ENCODE assay signal across 8 mouse cellular contexts in the genomic region with DNA sequence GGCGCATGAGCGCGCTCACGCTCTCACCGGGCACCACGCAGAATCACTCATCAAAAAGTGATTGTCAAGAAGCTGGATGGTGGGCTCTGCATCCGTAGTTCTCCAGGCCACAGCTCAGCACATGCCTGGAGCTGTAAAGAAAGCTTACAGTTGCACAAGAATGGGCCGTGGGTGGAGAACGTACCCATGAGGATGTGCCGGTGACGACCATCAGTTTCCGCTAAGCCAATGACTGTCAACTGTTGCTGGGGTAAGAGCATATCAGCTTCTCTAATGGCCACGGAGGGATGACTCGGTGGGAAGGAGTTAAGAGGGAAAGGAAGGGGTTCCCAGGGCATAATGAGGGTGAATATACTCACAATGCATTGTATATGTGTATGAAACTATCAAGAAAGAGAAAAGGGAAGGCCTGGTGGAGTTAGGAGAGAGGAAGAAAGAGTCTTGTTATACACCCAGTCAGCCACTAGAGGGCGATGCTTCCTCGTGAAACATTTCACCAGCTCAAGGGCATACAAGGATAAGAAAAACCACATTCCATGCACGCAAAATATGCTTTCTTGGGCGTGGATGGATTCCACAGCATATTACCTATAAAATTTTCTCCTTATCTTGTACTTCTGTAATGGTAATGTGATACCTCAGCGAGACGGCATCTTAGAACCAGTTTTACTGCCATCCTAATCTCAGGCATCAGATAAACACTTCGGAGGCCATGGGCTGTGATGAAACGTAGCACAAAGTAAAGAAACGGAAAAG. TPM values are rescaled to one million over a fixed set of nuclear protein-coding genes. Genes with fewer than 3 reads are reported as not detected.
DNase-seq lines count a peak whose midpoint lies in the region; ATAC-seq and TF ChIP-seq lines count a peak whose summit lies in the region.

No protein-coding gene starts in this region.

- H3K36me3 ChIP-seq in liver, embryonic 12.5 days = no peaks in the 10 kb centered on the region
- H3K36me3 ChIP-seq in embryonic facial prominence, embryonic 15.5 days = no peaks in the 10 kb centered on the region
- no peaks in the 10 kb centered on the region for H3K36me3 ChIP-seq in intestine, embryonic 16.5 days (ENCODE audit: control insufficient read depth, insufficient read depth, low read length)
- no peaks in the 10 kb centered on the region for H3K36me3 ChIP-seq in midbrain, embryonic 14.5 days (ENCODE audit: control insufficient read depth, insufficient read depth, low read length)

- no peak overlapping the region for H3K9ac ChIP-seq in liver, embryonic 12.5 days
- H3K9ac ChIP-seq in embryonic facial prominence, embryonic 15.5 days = no peak overlapping the region
- H3K9ac ChIP-seq in intestine, embryonic 16.5 days (ENCODE audit: low read depth, low read length) = no peak overlapping the region
- H3K9ac ChIP-seq in midbrain, embryonic 14.5 days (replicated peaks; ENCODE audit: low read length) = no peak overlapping the region

- intact Hi-C loops in left cerebral cortex, postnatal 36 days (cut with DNase I) = loop anchor here (1.0 to 10.0 kb wide), 2 partner anchors 85 to 1359 kb away; partner anchors contain the start of gene Tmprss5

- H3K27ac ChIP-seq in liver, embryonic 12.5 days = no peak overlapping the region
- H3K27ac ChIP-seq in bone marrow, adult 2 months (ENCODE audit: control insufficient read depth, insufficient read depth, low read depth, low read length, poor library complexity) = no peak overlapping the region
- no peak overlapping the region for H3K27ac ChIP-seq in embryonic facial prominence, embryonic 15.5 days (replicated peaks)
- no peak overlapping the region for H3K27ac ChIP-seq in intestine, embryonic 16.5 days (ENCODE audit: low read length)
- no peak overlapping the region for H3K27ac ChIP-seq in midbrain, embryonic 14.5 days (replicated peaks; ENCODE audit: low read depth, low read length)

- peaks cover 4% of the 10 kb centered on the region; the same call in 1 of the 2 replicates for H3K4me1 ChIP-seq in liver, embryonic 12.5 days
- H3K4me1 ChIP-seq in bone marrow, adult 2 months (ENCODE audit: control insufficient read depth, insufficient read depth, low read length) = peaks cover 2% of the 10 kb centered on the region; the same call in 1 of the 2 replicates
- H3K4me1 ChIP-seq in embryonic facial prominence, embryonic 15.5 days = 0 out of 2 replicates have a peak, but pooled peaks cover 5% of the 10 kb centered on the region
- no peaks in the 10 kb centered on the region for H3K4me1 ChIP-seq in intestine, embryonic 16.5 days (ENCODE audit: control insufficient read depth, insufficient read depth, low read length)
- 0 out of 2 replicates have a peak, but pooled peaks cover 4% of the 10 kb centered on the region for H3K4me1 ChIP-seq in midbrain, embryonic 14.5 days (ENCODE audit: control insufficient read depth, insufficient read depth, low read length)

- WGBS in liver, embryonic 12.5 days (ENCODE audit: insufficient replicate concordance) = 49% methylated on average over 23 of the region's 23 CpGs
- WGBS in bone marrow, adult 2 months = 46% methylated on average over 23 of the region's 23 CpGs
- 45% methylated on average over 23 of the region's 23 CpGs for WGBS in embryonic facial prominence, embryonic 15.5 days
- 51% methylated on average over 23 of the region's 23 CpGs for WGBS in intestine, embryonic 16.5 days
- 63% methylated on average over 23 of the region's 23 CpGs for WGBS in midbrain, embryonic 14.5 days

- peak; percentile 59 for DNase-seq in liver
- DNase-seq in left cerebral cortex, postnatal 36 days (ENCODE audit: low spot score in 2 of 2) = peak; percentile 32 to 64
- DNase-seq in midbrain, embryonic 14.5 days = peak; percentile 90
- peak; percentile 76 for DNase-seq in testis, postnatal 10 days (ENCODE audit: low spot score)

- TF ChIP-seq CTCF in bone marrow, adult 2 months (IDR thresholded peaks at IDR 0.05; ENCODE audit: control insufficient read depth, insufficient read depth, low read length) = peak; percentile 53

- no peaks in the 10 kb centered on the region for H3K27me3 ChIP-seq in liver, embryonic 12.5 days (replicated peaks)
- 0 out of 2 replicates have a peak, but pooled peaks cover 3% of the 10 kb centered on the region for H3K27me3 ChIP-seq in embryonic facial prominence, embryonic 15.5 days
- H3K27me3 ChIP-seq in intestine, embryonic 16.5 days (replicated peaks; ENCODE audit: control insufficient read depth, insufficient read depth, low read length) = no peaks in the 10 kb centered on the region
- no peaks in the 10 kb centered on the region for H3K27me3 ChIP-seq in midbrain, embryonic 14.5 days (ENCODE audit: control insufficient read depth, insufficient read depth, low read length)

- no peak for TF ChIP-seq POLR2A in bone marrow, adult 2 months (IDR thresholded peaks at IDR 0.05; ENCODE audit: borderline replicate concordance, control insufficient read depth, low read depth, low read length)

- no peak overlapping the region for H3K4me2 ChIP-seq in liver, embryonic 12.5 days
- 0 out of 2 replicates have a peak overlapping the region, but pooled peaks have one; percentile 17 for H3K4me2 ChIP-seq in embryonic facial prominence, embryonic 15.5 days (replicated peaks)
- H3K4me2 ChIP-seq in intestine, embryonic 16.5 days (ENCODE audit: low read depth, low read length) = no peak overlapping the region
- H3K4me2 ChIP-seq in midbrain, embryonic 14.5 days (ENCODE audit: low read length) = no peak overlapping the region

- H3K4me3 ChIP-seq in liver, embryonic 12.5 days = no peak overlapping the region
- H3K4me3 ChIP-seq in bone marrow, adult 2 months (replicated peaks; ENCODE audit: control insufficient read depth, low read depth, low read length) = no peak overlapping the region
- H3K4me3 ChIP-seq in embryonic facial prominence, embryonic 15.5 days (replicated peaks) = no peak overlapping the region
- no peak overlapping the region for H3K4me3 ChIP-seq in intestine, embryonic 16.5 days (ENCODE audit: low read length)
- no peak overlapping the region for H3K4me3 ChIP-seq in midbrain, embryonic 14.5 days (replicated peaks; ENCODE audit: low read depth, low read length)

- H3K9me3 ChIP-seq in liver, embryonic 12.5 days (replicated peaks) = no peaks in the 10 kb centered on the region
- H3K9me3 ChIP-seq in embryonic facial prominence, embryonic 15.5 days (replicated peaks) = 0 out of 2 replicates have a peak, but pooled peaks cover 5% of the 10 kb centered on the region
- H3K9me3 ChIP-seq in intestine, embryonic 16.5 days (ENCODE audit: control insufficient read depth, low read length) = peaks cover 7% of the 10 kb centered on the region
- H3K9me3 ChIP-seq in midbrain, embryonic 14.5 days (ENCODE audit: control insufficient read depth, low read length) = no peaks in the 10 kb centered on the region

- ATAC-seq in liver, embryonic 12.5 days = no peak
- ATAC-seq in embryonic facial prominence, embryonic 15.5 days (ENCODE audit: insufficient number of reproducible peaks, low FRiP score, low TSS enrichment, low read depth) = no peak
- ATAC-seq in intestine, embryonic 16.5 days = peak; percentile 54
- no peak for ATAC-seq in midbrain, embryonic 14.5 days (ENCODE audit: low FRiP score, low TSS enrichment)

RNA-seq across cellular contexts. Expression of gene Plet1, which starts 50.4 kb away (rescaled TPM):
- 0.15 and 0.23 TPM in 2 replicates for polyA plus RNA-seq in liver, embryonic 12.5 days (2016; fragmentation: Nextera tagmentation; extraction: Ambion mirVana)
- 1.5 TPM in 1 of 2 replicates, not detected in the other for polyA plus RNA-seq in bone marrow, adult 2 months (2011; ENCODE audit: insufficient read depth, insufficient read length, low replicate concordance, missing spikeins)
- 11.7 and 15.6 TPM in 2 replicates for polyA plus RNA-seq in embryonic facial prominence, embryonic 15.5 days (2015; fragmentation: Nextera tagmentation; extraction: Ambion mirVana)
- 1.2 and 1.3 TPM in 2 replicates for polyA plus RNA-seq in intestine, embryonic 16.5 days (2015; fragmentation: Nextera tagmentation; extraction: Ambion mirVana)
- total RNA-seq in left cerebral cortex, postnatal 36 days (2021) = not detected
- polyA plus RNA-seq in midbrain, embryonic 14.5 days (2014; fragmentation: Nextera tagmentation; extraction: Ambion mirVana) = 0.39 and 0.50 TPM in 2 replicates
